Mouse (Mus musculus) CH12.LX (cell line): ENCODE measurements at regions not wholly inside any gene's neighbourhood (a gene's known extent, or its start where the extent isn't known, plus 50 kb on each side); places are given as distances from the start of the nearest gene placed in this dataset.

ENCODE experiments used
- DNase-seq: peaks from one replicate; pipeline ENCODE4 v3.0.0-alpha.2; 2013; ENCODE audit errors: extremely low read depth
- H3K27ac ChIP-seq: 2 replicates; pipeline ENCODE4 v1.5.1; 2012; ENCODE audit warnings: low read depth, mild to moderate bottlenecking, control low read depth, moderate library complexity; ENCODE audit not compliant: insufficient read depth
- H3K27me3 ChIP-seq: replicated peaks from 2 replicates; pipeline ENCODE3; 2012; ENCODE audit warnings: inconsistent platforms
- H3K36me3 ChIP-seq, 2 experiments: replicated peaks in 1 of 2; 2 replicates each; pipeline versions ENCODE3 to v1.6.1; 2012; ENCODE audit warnings: inconsistent platforms in 1 of 2, low read length in 1 of 2, mild to moderate bottlenecking in 1 of 2, mixed read lengths in 1 of 2, moderate library complexity in 1 of 2; ENCODE audit not compliant: control insufficient read depth in 1 of 2, insufficient read depth in 1 of 2
- H3K4me1 ChIP-seq, 2 experiments: 2 replicates each; pipeline ENCODE4 v1.6.1; 2012; ENCODE audit warnings: inconsistent platforms in 1 of 2, moderate library complexity in 1 of 2; ENCODE audit not compliant: insufficient read depth in 2 of 2, control insufficient read depth in 1 of 2
- H3K4me2 ChIP-seq: 2 replicates; pipeline ENCODE4 v1.6.1; 2012; ENCODE audit warnings: low read depth, mild to moderate bottlenecking, control low read depth; ENCODE audit not compliant: poor library complexity, insufficient read depth, severe bottlenecking
- H3K4me3 ChIP-seq, 3 experiments: fragments of 150-350 bp in 1 of 3; sonication (generic) in 1 of 3; replicated peaks in 1 of 3; 2 replicates each; pipeline versions ENCODE3 to v1.5.1; 2011 to 2012; ENCODE audit warnings: low read depth in 2 of 3, low read length in 2 of 3, mild to moderate bottlenecking in 2 of 3, moderate library complexity in 2 of 3, control low read depth in 1 of 3, improper control_type of control experiment in 1 of 3, inconsistent platforms in 1 of 3, mixed read lengths in 1 of 3; ENCODE audit not compliant: poor library complexity in 1 of 3
- H3K79me2 ChIP-seq: replicated peaks from 2 replicates; pipeline ENCODE4 v1.6.1; 2012; ENCODE audit warnings: mild to moderate bottlenecking, moderate library complexity; ENCODE audit not compliant: control insufficient read depth, poor library complexity, insufficient read depth, severe bottlenecking; ENCODE audit errors: extremely low read depth
- H3K9ac ChIP-seq: 2 replicates; pipeline ENCODE4 v1.6.1; 2012; ENCODE audit warnings: low read depth, mild to moderate bottlenecking, control low read depth, moderate library complexity; ENCODE audit not compliant: insufficient read depth
- H3K9me3 ChIP-seq: replicated peaks from 2 replicates; pipeline ENCODE3; 2012; ENCODE audit warnings: low read length, inconsistent platforms, mixed read lengths
- BHLHE40 ChIP-seq: IDR thresholded peaks from 2 replicates; pipeline ENCODE4 v1.6.1; 2011; ENCODE audit warnings: mild to moderate bottlenecking, low read depth, low read length, improper control_type of control experiment
- CHD2 ChIP-seq: IDR thresholded peaks from 2 replicates; pipeline ENCODE4 v1.6.1; 2011; ENCODE audit warnings: low read length, improper control_type of control experiment
- E2F4 ChIP-seq: IDR thresholded peaks from 2 replicates; pipeline ENCODE4 v1.6.1; 2011; ENCODE audit warnings: low read depth, low read length, improper control_type of control experiment; ENCODE audit not compliant: insufficient replicate concordance
- ELF1 ChIP-seq: IDR thresholded peaks from 2 replicates; pipeline ENCODE4 v1.6.1; 2014; ENCODE audit warnings: low read depth, mild to moderate bottlenecking, inconsistent platforms, low read length, improper control_type of control experiment
- ETS1 ChIP-seq: conservative IDR thresholded peaks from 2 replicates; pipeline ENCODE4 v1.6.1; 2012; ENCODE audit warnings: low read depth, mild to moderate bottlenecking, inconsistent platforms, low read length, improper control_type of control experiment, moderate library complexity
- HCFC1 ChIP-seq: IDR thresholded peaks from 2 replicates; pipeline ENCODE4 v1.6.1; 2012; ENCODE audit warnings: low read depth, mild to moderate bottlenecking, inconsistent platforms, low read length, improper control_type of control experiment
- JUND ChIP-seq: conservative IDR thresholded peaks from 2 replicates; pipeline ENCODE4 v1.6.1; 2011; ENCODE audit warnings: low read depth, low read length, improper control_type of control experiment
- MAZ ChIP-seq: IDR thresholded peaks from 2 replicates; pipeline ENCODE4 v1.6.1; 2012; ENCODE audit warnings: low read depth, mild to moderate bottlenecking, inconsistent platforms, low read length, improper control_type of control experiment, moderate library complexity
- MEF2A ChIP-seq: IDR thresholded peaks from 2 replicates; pipeline ENCODE4 v1.6.1; 2014; ENCODE audit warnings: low read depth, mild to moderate bottlenecking, inconsistent platforms, low read length, improper control_type of control experiment, borderline replicate concordance
- MYC ChIP-seq: IDR thresholded peaks from 2 replicates; pipeline ENCODE4 v1.6.1; 2011; ENCODE audit warnings: low read depth, mild to moderate bottlenecking, improper control_type of control experiment, low read length
- NELFE ChIP-seq: IDR thresholded peaks from 2 replicates; pipeline ENCODE4 v1.6.1; 2011; ENCODE audit warnings: low read depth, low read length, improper control_type of control experiment
- NRF1 ChIP-seq: IDR thresholded peaks from 2 replicates; pipeline ENCODE4 v1.6.1; 2014; ENCODE audit warnings: low read depth, mild to moderate bottlenecking, inconsistent platforms, low read length, improper control_type of control experiment, moderate library complexity
- POLR2A ChIP-seq: IDR thresholded peaks from 2 replicates; pipeline ENCODE4 v1.6.1; 2011; ENCODE audit warnings: low read depth, mild to moderate bottlenecking, improper control_type of control experiment, low read length
- POLR2AphosphoS2 ChIP-seq: IDR thresholded peaks from 2 replicates; pipeline ENCODE4 v1.6.1; 2011; ENCODE audit warnings: low read depth, low read length, improper control_type of control experiment
- RAD21 ChIP-seq: IDR thresholded peaks from 2 replicates; pipeline ENCODE4 v1.6.1; 2011; ENCODE audit warnings: low read depth, mild to moderate bottlenecking, low read length, improper control_type of control experiment, moderate library complexity
- SIN3A ChIP-seq: IDR thresholded peaks from 2 replicates; pipeline ENCODE4 v1.6.1; 2012; ENCODE audit warnings: low read length, improper control_type of control experiment, inconsistent platforms
- TBP ChIP-seq: conservative IDR thresholded peaks from 2 replicates; pipeline ENCODE4 v1.6.1; 2011; ENCODE audit warnings: low read depth, low read length, improper control_type of control experiment
- UBTF ChIP-seq: IDR thresholded peaks from 2 replicates; pipeline ENCODE4 v1.6.1; 2012; ENCODE audit warnings: low read depth, mild to moderate bottlenecking, inconsistent platforms, low read length, improper control_type of control experiment, moderate library complexity
- USF2 ChIP-seq: conservative IDR thresholded peaks from 2 replicates; pipeline ENCODE4 v1.6.1; 2011; ENCODE audit warnings: low read depth, low read length, improper control_type of control experiment
- ZMIZ1 ChIP-seq: IDR thresholded peaks from 2 replicates; pipeline ENCODE4 v1.6.1; 2012; ENCODE audit warnings: low read depth, mild to moderate bottlenecking, inconsistent platforms, low read length, improper control_type of control experiment
- ZNF384 ChIP-seq: IDR thresholded peaks from 2 replicates; pipeline ENCODE4 v1.6.1; 2012; ENCODE audit warnings: low read depth, low read length, improper control_type of control experiment, inconsistent platforms
- dilution Hi-C: fragments of 300-500 bp; cut with MboI; formaldehyde crosslinking; loops from 2 replicates; pipeline ENCODE4 v1.14.3; 2020; ENCODE audit warnings: low sequenced_read_pairs; ENCODE audit not compliant: extremely low pct_unique_long_range_greater_than_20kb, extremely low pct_ligation_motif_present
- in situ Hi-C: fragments of 300-500 bp; cut with MboI; formaldehyde crosslinking; loops from 3 replicates; pipeline ENCODE4 v1.14.3; 2019; ENCODE audit warnings: low sequenced_read_pairs, low pct_ligation_motif_present, low pct_unique_long_range_greater_than_20kb, mixed read lengths

DNA sequence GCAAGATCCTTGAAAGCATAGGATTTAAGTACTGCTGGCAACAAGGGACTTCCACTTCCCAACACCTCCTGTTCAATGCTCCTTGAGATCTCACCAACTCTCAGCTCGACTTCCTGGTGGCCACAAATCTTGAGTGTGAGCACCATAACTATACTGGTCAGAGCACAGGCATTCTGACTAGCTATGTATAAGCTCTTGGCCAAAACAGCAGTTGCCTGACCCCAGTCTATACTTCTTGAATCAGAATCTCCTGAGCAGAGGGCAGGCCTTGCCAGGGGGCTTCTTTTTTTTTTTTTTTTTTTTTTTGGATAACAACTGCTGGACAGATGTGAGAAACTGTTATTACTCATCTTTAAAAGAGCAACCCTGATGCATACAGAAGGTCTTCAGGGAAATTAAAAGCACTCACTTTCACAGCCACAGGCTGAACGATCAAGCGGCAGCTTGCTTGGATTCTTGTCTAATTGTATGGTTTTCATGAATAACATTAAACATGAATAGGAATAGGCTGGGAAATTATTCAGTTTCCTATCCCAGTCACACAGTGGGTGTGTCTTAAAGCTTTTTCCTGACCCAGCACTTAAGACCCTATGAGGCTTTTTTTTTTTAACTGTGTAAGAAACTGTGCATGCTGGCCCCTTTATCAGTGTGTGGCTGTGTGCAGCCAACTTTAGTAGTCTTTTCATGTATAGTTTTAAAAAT, 193.7 kb upstream of the Mpped2 start:
- in situ Hi-C loops (no loop called here), dilution Hi-C loops (no loop called here)
- Histone ChIP-seq H3K36me3 (no peaks in the 10 kb centered on the region), H3K27ac (no peak overlapping the region), H3K27me3 (no peaks in the 10 kb centered on the region), H3K79me2 (no peaks in the 10 kb centered on the region), H3K9ac (no peak overlapping the region), H3K4me1 (no peaks in the 10 kb centered on the region), H3K4me2 (no peak overlapping the region), H3K4me3 (no peak overlapping the region), H3K9me3 (peaks cover 48% of the 10 kb centered on the region)
- TF ChIP-seq ETS1 = no peak
- no peak for TF ChIP-seq MEF2A
- TF ChIP-seq ELF1 = no peak
- no peak for TF ChIP-seq SIN3A
- TF ChIP-seq ZMIZ1 = no peak
- TF ChIP-seq HCFC1 = no peak
- no peak for TF ChIP-seq RAD21
- no peak for TF ChIP-seq E2F4
- no peak for TF ChIP-seq UBTF
- no peak for TF ChIP-seq MYC
- no peak for TF ChIP-seq BHLHE40
- TF ChIP-seq JUND = no peak
- TF ChIP-seq CHD2 = no peak
- no peak for TF ChIP-seq MAZ
- no peak for TF ChIP-seq POLR2AphosphoS2
- no peak for TF ChIP-seq NRF1
- TF ChIP-seq POLR2A = no peak
- no peak for TF ChIP-seq NELFE
- no peak for TF ChIP-seq TBP
- TF ChIP-seq ZNF384 = no peak
- DNase-seq = no peak

DNA sequence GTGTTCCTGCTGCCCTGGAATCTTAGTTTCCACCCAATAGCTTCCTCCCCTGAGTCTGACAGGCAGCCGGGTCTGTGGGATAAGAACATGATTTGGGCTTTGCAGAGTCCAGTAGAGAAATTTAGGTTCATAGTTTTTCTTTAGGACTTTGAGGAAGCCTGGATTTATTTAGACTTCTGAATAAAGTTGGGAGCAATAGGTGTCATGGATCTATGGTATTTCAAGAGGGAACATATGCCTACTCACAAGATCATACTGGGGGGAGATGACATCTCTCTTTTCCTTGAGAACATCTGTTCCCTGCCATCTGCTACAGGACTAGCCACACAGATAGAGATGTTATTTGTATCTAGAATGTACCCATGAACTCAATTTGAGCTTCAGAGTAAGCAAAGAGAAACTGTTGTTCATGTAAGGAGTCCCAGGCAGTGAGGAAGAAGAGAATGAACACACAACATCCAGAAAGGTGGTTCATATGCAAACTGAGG, 188.1 kb upstream of the Mpped2 start:
- no peaks in the 10 kb centered on the region for H3K4me1 ChIP-seq
- in situ Hi-C loops (no loop called here), dilution Hi-C loops (no loop called here)
- DNase-seq = no peak
- H3K36me3 ChIP-seq = no peaks in the 10 kb centered on the region
- H3K27ac ChIP-seq = no peak overlapping the region
- H3K4me2 ChIP-seq = no peak overlapping the region
- no peaks in the 10 kb centered on the region for H3K27me3 ChIP-seq
- TF ChIP-seq RAD21 (no peak), NELFE (no peak), USF2 (no peak)
- H3K9ac ChIP-seq = no peak overlapping the region
- H3K79me2 ChIP-seq = no peaks in the 10 kb centered on the region
- H3K9me3 ChIP-seq = peaks cover 44% of the 10 kb centered on the region
- H3K4me3 ChIP-seq = no peak overlapping the region
